Mouse (Mus musculus) thymus, adult 2 months (tissue): Measurements from ENCODE around the gene Dtnbp1. TPM values are rescaled to one million over a fixed set of nuclear protein-coding genes. Genes with fewer than 3 reads are reported as not detected.

ENCODE experiments used
- DNase-seq: peaks from one replicate; pipeline ENCODE4 v3.0.0; 2021
- H3K27ac ChIP-seq: fragments of 200-500 bp; 2 replicates; pipeline ENCODE4 v1.5.1; 2012; ENCODE audit warnings: low read length, control low read depth; ENCODE audit not compliant: control insufficient read depth, insufficient read depth
- H3K27me3 ChIP-seq: fragments of 200-500 bp; 2 replicates; pipeline ENCODE4 v1.6.1; 2012; ENCODE audit warnings: mild to moderate bottlenecking, low read length, moderate library complexity, mixed read lengths; ENCODE audit not compliant: control insufficient read depth, insufficient read depth
- H3K36me3 ChIP-seq: fragments of 200-500 bp; 2 replicates; pipeline ENCODE4 v1.6.1; 2012; ENCODE audit warnings: mild to moderate bottlenecking, low read length, moderate library complexity; ENCODE audit not compliant: control insufficient read depth, insufficient read depth
- H3K4me1 ChIP-seq: fragments of 200-500 bp; replicated peaks from 2 replicates; pipeline ENCODE4 v1.6.1; 2012; ENCODE audit warnings: low read length; ENCODE audit not compliant: control insufficient read depth, insufficient read depth
- H3K4me3 ChIP-seq: fragments of 200-500 bp; 2 replicates; pipeline ENCODE4 v1.5.1; 2012; ENCODE audit warnings: mild to moderate bottlenecking, low read length, control low read depth, moderate library complexity; ENCODE audit not compliant: control insufficient read depth, insufficient read depth
- CTCF ChIP-seq: fragments of 200-500 bp; IDR thresholded peaks from 2 replicates; pipeline ENCODE4 v1.5.1; 2012; ENCODE audit warnings: mild to moderate bottlenecking, control low read depth, low read length, moderate library complexity, borderline replicate concordance; ENCODE audit not compliant: control insufficient read depth, poor library complexity, insufficient read depth; ENCODE audit errors: extremely low read depth
- POLR2A ChIP-seq: fragments of 200-500 bp; IDR thresholded peaks from 2 replicates; pipeline ENCODE4 v1.6.1; 2012; ENCODE audit warnings: mild to moderate bottlenecking, low read length, control low read depth, moderate library complexity; ENCODE audit not compliant: control insufficient read depth, poor library complexity, insufficient read depth; ENCODE audit errors: extremely low read depth
- WGBS: fragments of 180-500 bp; shearing (Covaris S2); methylation state at CpG from one replicate; pipeline ENCODE4 v1.1.7; 2018; 5-methylcytosine and 5-hydroxymethylcytosine counted together
- polyA plus RNA-seq: library from polyadenylated mRNA; depleted of rRNA; stranded (reverse); fragments of >200 nt; gene quantifications from 2 replicates; pipeline ENCODE4 v1.2.3, GENCODE M21; 2012

Gene Dtnbp1
- polyA plus RNA-seq, 1 experiment, result 70.6 TPM

DNA sequence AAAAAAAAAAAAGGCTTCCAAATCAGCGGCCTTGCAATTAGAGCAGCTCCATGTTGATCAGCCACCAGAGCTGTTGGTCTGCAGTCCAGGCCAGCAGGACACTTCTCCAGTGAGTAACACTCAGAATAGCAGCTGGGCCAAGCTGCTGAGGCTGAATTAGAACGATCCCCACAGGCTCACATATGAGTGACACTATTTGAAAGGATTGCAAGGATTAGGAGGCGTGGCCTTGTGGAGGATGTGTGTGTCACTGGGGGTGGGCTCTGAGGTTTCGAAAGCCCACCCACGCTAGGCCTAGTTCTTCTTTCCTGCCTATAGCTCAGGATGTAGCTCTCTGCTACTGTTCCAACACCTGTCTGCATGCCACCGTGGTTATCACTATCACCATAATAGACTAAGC lies 46.2 kb downstream of the Dtnbp1 start:
- TF ChIP-seq POLR2A, result no peak
- no peak for TF ChIP-seq CTCF
- Histone ChIP-seq H3K4me3 (no peak overlapping the region), H3K4me1 (no peaks in the 10 kb centered on the region), H3K36me3 (no peaks in the 10 kb centered on the region; the same call in 1 of the 2 replicates), H3K27ac (no peak overlapping the region), H3K27me3 (no peaks in the 10 kb centered on the region)
- WGBS, result 94% methylated on average over 6 of the region's 6 CpGs
- DNase-seq, result no peak

DNA sequence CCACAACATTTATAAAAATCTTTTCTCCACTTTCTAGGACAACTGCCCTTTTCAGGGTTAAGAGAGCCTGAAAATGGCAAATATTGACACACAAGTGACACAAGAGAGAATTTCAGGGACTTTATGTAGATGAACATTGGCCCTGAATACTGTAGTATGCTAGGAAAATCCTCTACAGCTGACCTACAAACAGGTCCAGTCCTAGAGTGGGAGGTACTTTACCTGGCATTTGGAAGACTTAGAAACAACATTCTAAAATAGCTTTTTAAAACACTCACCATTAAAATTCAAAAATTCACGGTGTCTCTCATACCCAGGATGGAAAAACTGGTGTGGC lies 47.7 kb downstream of the Dtnbp1 start:
- Histone ChIP-seq H3K4me3 (no peak overlapping the region), H3K4me1 (no peaks in the 10 kb centered on the region), H3K27ac (no peak overlapping the region), H3K36me3 (no peaks in the 10 kb centered on the region; the same call in 1 of the 2 replicates), H3K27me3 (no peaks in the 10 kb centered on the region)
- 98% methylated on average over 1 of the region's 1 CpGs for WGBS
- DNase-seq, result no peak
- TF ChIP-seq CTCF, result no peak
- no peak for TF ChIP-seq POLR2A

DNA sequence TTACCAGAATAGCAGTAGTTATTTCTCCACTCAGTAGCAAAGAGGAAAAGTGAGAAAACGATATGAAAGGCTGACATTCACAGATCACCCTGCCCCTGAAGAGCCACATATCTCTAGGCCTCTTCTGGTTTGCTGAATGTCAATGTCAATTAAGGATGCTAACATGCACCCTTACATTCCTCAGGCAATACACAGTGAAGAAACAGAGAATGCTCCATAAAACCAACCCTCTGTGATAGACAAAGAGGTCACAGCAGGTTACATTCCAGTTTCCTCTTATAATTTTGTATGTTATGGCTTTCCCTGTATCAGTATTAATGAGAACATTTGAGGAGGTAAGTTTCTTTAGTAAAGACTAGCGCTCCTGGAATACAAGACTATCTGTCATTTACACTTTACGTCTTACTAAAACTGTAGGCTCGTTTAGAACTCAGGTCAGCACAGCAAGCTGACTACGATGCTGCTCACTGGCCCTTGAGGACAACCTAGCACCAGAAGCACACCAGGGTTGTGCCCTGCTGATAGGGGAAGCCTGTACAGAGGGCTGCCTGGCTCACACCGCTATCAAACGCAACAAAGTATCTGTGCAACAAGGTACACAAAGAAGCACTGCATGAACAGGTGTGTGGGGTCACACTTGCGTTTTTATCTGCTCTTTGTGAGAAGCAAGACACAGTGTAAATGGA lies 48.3 kb downstream of the Dtnbp1 start:
- TF ChIP-seq CTCF, result no peak
- no peak for TF ChIP-seq POLR2A
- WGBS, result 91% methylated on average over 8 of the region's 8 CpGs
- Histone ChIP-seq H3K27me3 (no peaks in the 10 kb centered on the region), H3K36me3 (no peaks in the 10 kb centered on the region; the same call in 1 of the 2 replicates), H3K4me1 (no peaks in the 10 kb centered on the region), H3K27ac (no peak overlapping the region), H3K4me3 (no peak overlapping the region)
- DNase-seq, result no peak

DNA sequence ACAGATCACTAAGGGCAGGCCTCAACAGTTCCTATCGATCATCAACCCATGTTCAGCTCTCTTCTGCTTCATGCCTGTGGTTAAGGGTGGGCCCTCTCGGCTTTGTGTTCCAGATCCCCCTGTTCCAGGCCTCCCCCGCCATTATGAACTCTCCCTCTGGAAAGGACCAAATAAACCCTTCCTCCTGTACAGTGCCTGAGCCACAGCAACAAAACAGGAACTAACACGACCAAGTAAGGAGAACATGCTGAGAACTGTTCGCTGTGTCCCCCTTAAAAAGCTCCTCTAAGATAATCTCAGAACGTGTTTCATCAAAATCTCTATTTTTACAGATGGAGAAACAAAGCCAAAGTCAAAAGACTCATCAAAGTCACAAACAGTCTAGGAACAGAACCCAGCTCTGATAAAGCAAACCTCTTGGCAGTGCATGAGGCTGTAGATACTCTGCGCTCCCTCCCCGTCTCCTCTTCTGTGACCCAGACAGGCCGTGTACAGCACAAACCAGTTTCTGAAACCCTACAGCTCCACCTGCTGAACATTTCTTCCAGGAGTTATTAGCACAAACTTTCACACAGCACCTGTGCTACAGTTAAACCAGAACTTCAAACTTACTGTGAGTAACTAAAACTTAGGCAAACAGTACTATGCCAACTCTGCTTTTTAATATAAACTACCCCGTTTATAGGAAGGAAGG lies 49.4 kb downstream of the Dtnbp1 start:
- H3K36me3 ChIP-seq, result no peaks in the 10 kb centered on the region; the same call in 1 of the 2 replicates

DNA sequence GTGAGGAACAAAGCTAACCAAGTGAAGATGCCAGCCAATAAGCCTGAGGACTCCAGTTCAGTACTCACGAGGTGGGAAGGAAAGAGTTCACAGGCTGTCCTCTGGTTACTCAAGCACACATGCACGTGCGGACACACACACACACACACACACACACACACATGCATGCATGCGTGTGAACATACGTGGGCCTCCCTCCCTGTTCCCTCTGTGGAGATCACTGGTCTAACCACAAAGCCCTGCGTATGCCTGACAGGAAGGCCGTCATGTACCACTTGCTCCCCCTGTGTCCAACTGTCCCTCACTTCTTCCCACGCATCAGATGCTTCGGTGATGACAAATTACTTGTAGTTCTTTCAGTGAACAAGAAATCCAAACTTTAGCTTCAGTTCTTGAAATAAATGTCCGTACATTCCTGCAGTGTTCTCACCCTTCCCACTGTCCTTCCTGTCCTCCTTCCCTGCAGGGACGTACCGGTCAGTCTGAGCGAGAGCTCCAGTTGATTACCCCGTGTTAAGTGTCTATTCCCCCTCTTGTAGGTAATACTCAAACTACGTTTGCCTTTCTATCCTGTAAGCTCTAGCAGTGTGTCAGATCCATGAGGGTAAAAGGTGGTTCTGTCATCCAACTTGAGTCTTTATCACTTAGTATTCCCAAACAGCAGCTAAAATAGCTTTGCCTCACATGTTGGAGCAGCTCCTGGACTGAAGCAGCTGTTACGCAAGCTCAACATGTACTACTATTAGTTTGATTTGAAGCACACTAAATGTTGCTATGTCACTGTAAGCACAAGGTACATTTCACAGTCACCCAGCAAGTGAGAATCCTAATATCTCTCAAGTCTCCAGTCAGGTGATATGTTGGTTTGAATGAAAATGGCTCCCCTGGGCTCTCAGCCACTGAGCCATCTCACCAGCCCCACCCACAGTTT lies 53.4 kb downstream of the Dtnbp1 start:
- no peak for DNase-seq
- no peaks in the 10 kb centered on the region for H3K4me1 ChIP-seq
- H3K36me3 ChIP-seq, result no peaks in the 10 kb centered on the region
- WGBS, result 80% methylated on average over 16 of the region's 16 CpGs
- H3K27me3 ChIP-seq, result no peaks in the 10 kb centered on the region
- TF ChIP-seq POLR2A, result no peak
- no peak for TF ChIP-seq CTCF
- no peak overlapping the region for H3K27ac ChIP-seq
- no peak overlapping the region for H3K4me3 ChIP-seq

More for the DNA sequence above, 49.4 kb downstream of the Dtnbp1 start:
- H3K27ac ChIP-seq, result no peak overlapping the region
- no peak overlapping the region for H3K4me3 ChIP-seq
- no peaks in the 10 kb centered on the region for H3K4me1 ChIP-seq
- no peaks in the 10 kb centered on the region for H3K27me3 ChIP-seq
- no peak for TF ChIP-seq CTCF
- TF ChIP-seq POLR2A, result no peak
- WGBS, result 62% methylated on average over 10 of the region's 10 CpGs
- peak; percentile 30 for DNase-seq

DNA sequence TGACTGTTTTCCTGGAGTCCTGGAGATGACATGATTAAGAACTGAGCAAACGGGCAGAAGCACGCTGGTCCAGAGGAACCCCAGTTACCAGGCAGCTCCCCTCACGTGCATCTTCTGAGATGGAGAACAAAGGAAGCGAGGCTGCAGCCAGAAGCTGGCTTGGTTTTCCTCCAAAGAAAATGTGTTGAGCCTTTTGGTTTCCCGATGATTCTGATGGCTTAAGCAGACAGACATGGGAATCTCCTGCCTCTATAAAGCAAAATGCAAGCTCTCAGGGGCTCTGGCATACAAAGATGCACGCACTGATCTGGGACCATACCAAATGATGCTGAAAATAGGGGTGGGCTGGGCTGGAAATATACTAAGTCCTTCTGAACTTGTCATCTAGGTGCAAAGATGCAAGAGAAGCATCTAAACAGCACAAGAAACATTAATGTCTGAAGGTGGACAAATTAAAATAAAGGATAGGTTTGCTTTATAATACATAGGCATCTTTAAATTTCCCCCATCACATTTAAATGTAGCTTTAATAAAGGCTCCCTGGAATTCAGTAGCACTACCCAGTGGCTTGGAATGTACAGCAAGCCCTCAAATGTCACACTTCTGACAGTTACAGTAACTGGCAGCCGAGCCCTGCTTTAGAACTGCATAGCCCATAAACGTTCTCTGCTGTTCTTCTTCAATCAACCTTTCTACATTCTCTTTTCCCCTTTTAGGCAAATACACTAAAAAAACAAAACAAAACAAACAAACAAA lies 54.9 kb downstream of the Dtnbp1 start:
- Histone ChIP-seq H3K4me3 (no peak overlapping the region), H3K27ac (no peak overlapping the region), H3K27me3 (no peaks in the 10 kb centered on the region), H3K4me1 (no peaks in the 10 kb centered on the region), H3K36me3 (no peaks in the 10 kb centered on the region)
- DNase-seq, result no peak
- 96% methylated on average over 8 of the region's 8 CpGs for WGBS
- TF ChIP-seq POLR2A, result no peak
- TF ChIP-seq CTCF, result no peak
